Mouse (Mus musculus) heart, embryonic 10.5 days (tissue): Measurements from ENCODE around the gene Cbr1. TPM values are rescaled to one million over a fixed set of nuclear protein-coding genes. Genes with fewer than 3 reads are reported as not detected.
"Not testable (repeated sequence)": the region's sequence is repeated elsewhere in the genome, so short reads cannot be mapped to it uniquely, and the experiment has no call there.

Experiments used
- DNase-seq: peaks from one replicate; pipeline ENCODE4 v3.0.0-alpha.2; 2017; ENCODE audit warnings: low spot score
- H3K27ac ChIP-seq: fragments of 300-500 bp; sonication (generic); 2 replicates; pipeline ENCODE4 v1.5.1; 2016; ENCODE audit warnings: mild to moderate bottlenecking
- H3K27me3 ChIP-seq: fragments of 300-500 bp; sonication (generic); 2 replicates; pipeline ENCODE4 v1.6.1; 2016; ENCODE audit warnings: mild to moderate bottlenecking; ENCODE audit not compliant: poor library complexity, insufficient read depth, severe bottlenecking
- H3K36me3 ChIP-seq: fragments of 300-500 bp; sonication (generic); 2 replicates; pipeline ENCODE4 v1.6.1; 2016; ENCODE audit warnings: mild to moderate bottlenecking, moderate library complexity
- H3K4me1 ChIP-seq: fragments of 300-500 bp; sonication (generic); 2 replicates; pipeline ENCODE4 v1.6.1; 2016; ENCODE audit warnings: mild to moderate bottlenecking
- H3K4me3 ChIP-seq: fragments of 300-500 bp; sonication (generic); 2 replicates; pipeline ENCODE4 v1.5.1; 2016; ENCODE audit warnings: mild to moderate bottlenecking, moderate library complexity
- H3K9me3 ChIP-seq: fragments of 300-500 bp; sonication (generic); 2 replicates; pipeline ENCODE4 v1.6.1; 2016; ENCODE audit warnings: mild to moderate bottlenecking, moderate library complexity
- WGBS: fragments of 180-500 bp; shearing (Covaris S2); methylation state at CpG from one replicate; pipeline ENCODE4 v1.1.7; 2016; 5-methylcytosine and 5-hydroxymethylcytosine counted together
- polyA plus RNA-seq: library from polyadenylated mRNA; unstranded; fragments of >200 nt; fragmentation: Nextera tagmentation; extraction: Ambion mirVana; gene quantifications from 2 replicates; pipeline ENCODE4 v1.2.1, GENCODE M21; 2016

Gene Cbr1
- polyA plus RNA-seq, 1 experiment from 2014 or later = 71.7 TPM

DNA sequence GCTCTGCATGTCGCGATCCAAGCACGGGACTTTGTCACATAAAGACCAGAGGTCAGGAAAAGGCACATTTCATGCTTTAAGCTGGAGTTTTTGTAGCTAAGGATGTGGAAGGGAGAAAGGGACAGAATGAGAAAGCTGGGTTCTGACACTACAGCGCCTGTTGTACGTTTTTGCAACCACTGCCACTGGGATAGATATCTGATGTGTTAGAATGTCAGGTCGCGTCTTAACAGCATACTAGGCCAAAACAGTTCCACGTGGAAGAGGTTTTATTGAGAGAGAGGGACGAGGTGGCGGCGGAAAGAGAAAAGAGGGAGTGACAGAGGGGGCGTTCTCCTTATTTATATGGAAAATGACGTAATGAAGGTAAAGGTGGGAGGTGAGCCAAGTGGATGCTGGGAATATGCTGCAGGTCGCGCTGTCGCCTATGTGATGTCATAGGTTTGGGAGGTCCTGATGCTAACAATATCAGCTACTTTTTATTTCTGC is 1.1 kb upstream of the Cbr1 start:
- H3K27ac ChIP-seq = peak overlapping the region; percentile 95
- WGBS = 5% methylated on average over 16 of the region's 16 CpGs
- peaks cover 2% of the 10 kb centered on the region; the same call in 1 of the 2 replicates for H3K36me3 ChIP-seq
- no peaks in the 10 kb centered on the region for H3K9me3 ChIP-seq
- no peaks in the 10 kb centered on the region for H3K27me3 ChIP-seq
- peak overlapping the region; percentile 70 for H3K4me3 ChIP-seq
- H3K4me1 ChIP-seq = peaks cover 12% of the 10 kb centered on the region
- no peak for DNase-seq

- H3K4me1 ChIP-seq = peaks cover 12% of the 10 kb centered on the region
- 88% methylated on average over 7 of the region's 7 CpGs for WGBS
- no peak for DNase-seq
- peaks cover 9% of the 10 kb centered on the region; the same call in 1 of the 2 replicates for H3K36me3 ChIP-seq
- no peak overlapping the region for H3K27ac ChIP-seq
- no peaks in the 10 kb centered on the region for H3K27me3 ChIP-seq
- H3K4me3 ChIP-seq = no peak overlapping the region
- no peaks in the 10 kb centered on the region for H3K9me3 ChIP-seq
Measured at GRCm38 (mm10) chr16:93606146-93606545, 493 bp downstream of the Cbr1 start.

- H3K4me3 ChIP-seq = peak overlapping the region; percentile 78
- no peaks in the 10 kb centered on the region for H3K27me3 ChIP-seq
- WGBS = under 1% methylated on average over 32 of the region's 32 CpGs
- H3K27ac ChIP-seq = peak overlapping the region; percentile 90
- peak; percentile 93 for DNase-seq
- H3K9me3 ChIP-seq = no peaks in the 10 kb centered on the region
- H3K4me1 ChIP-seq = peaks cover 12% of the 10 kb centered on the region
- H3K36me3 ChIP-seq = peaks cover 11% of the 10 kb centered on the region; the same call in 1 of the 2 replicates
Measured at GRCm38 (mm10) chr16:93607669-93608101, 2.0 kb downstream of the Cbr1 start.

DNA sequence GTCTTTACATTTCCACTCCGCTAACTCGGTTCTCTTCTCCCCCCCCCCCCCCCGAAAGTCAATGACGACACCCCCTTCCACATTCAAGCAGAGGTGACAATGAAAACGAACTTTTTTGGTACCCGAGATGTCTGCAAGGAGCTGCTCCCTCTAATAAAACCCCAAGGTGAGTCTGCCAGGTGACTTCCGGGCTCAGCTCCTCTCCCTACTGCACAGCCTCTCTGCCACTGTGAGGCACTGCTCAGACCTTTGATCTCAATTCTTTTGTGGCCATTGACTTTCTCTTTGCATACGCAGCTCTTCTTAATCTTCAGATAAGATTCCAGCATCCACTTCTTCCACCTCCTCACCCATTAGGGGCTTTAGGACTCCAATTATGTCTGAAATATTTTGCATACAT is 3.1 kb downstream of the Cbr1 start:
- no peak for DNase-seq
- no peaks in the 10 kb centered on the region for H3K9me3 ChIP-seq
- no peaks in the 10 kb centered on the region for H3K27me3 ChIP-seq
- H3K4me3 ChIP-seq = peak overlapping the region; percentile 78; the same call in 1 of the 2 replicates
- peaks cover 12% of the 10 kb centered on the region for H3K4me1 ChIP-seq
- H3K36me3 ChIP-seq = peaks cover 11% of the 10 kb centered on the region; the same call in 1 of the 2 replicates
- WGBS = 77% methylated on average over 8 of the region's 8 CpGs
- no peak overlapping the region for H3K27ac ChIP-seq

- no peaks in the 10 kb centered on the region for H3K27me3 ChIP-seq
- DNase-seq = no peak
- no peak overlapping the region for H3K27ac ChIP-seq
- WGBS = 87% methylated on average over 4 of the region's 4 CpGs
- H3K4me3 ChIP-seq = no peak overlapping the region
- peaks cover 7% of the 10 kb centered on the region; the same call in 1 of the 2 replicates for H3K4me1 ChIP-seq
- H3K36me3 ChIP-seq = peaks cover 11% of the 10 kb centered on the region; the same call in 1 of the 2 replicates
- H3K9me3 ChIP-seq = no peaks in the 10 kb centered on the region
Measured at GRCm38 (mm10) chr16:93609796-93610195, 4.1 kb downstream of the Cbr1 start.

GRCm38 (mm10) chr16:93610961-93611360 is 5.3 kb downstream of the Cbr1 start:
- H3K4me1 ChIP-seq = peaks cover 7% of the 10 kb centered on the region; the same call in 1 of the 2 replicates
- H3K9me3 ChIP-seq = no peaks in the 10 kb centered on the region
- no peak overlapping the region for H3K27ac ChIP-seq
- no peaks in the 10 kb centered on the region for H3K27me3 ChIP-seq
- no peak for DNase-seq
- 92% methylated on average over 4 of the region's 4 CpGs for WGBS
- peaks cover 11% of the 10 kb centered on the region; the same call in 1 of the 2 replicates for H3K36me3 ChIP-seq
- no peak overlapping the region for H3K4me3 ChIP-seq

GRCm38 (mm10) chr16:93615118-93615870 is 9.6 kb downstream of the Cbr1 start:
- Histone ChIP-seq H3K4me3 (no peak overlapping the region), H3K27me3 (no peaks in the 10 kb centered on the region), H3K36me3 (0 out of 2 replicates have a peak, but pooled peaks cover 4% of the 10 kb centered on the region), H3K9me3 (no peaks in the 10 kb centered on the region), H3K27ac (no peak overlapping the region), H3K4me1 (no peaks in the 10 kb centered on the region)
- WGBS = 33% methylated on average over 5 of the region's 5 CpGs
- DNase-seq = peak; percentile 85

DNA sequence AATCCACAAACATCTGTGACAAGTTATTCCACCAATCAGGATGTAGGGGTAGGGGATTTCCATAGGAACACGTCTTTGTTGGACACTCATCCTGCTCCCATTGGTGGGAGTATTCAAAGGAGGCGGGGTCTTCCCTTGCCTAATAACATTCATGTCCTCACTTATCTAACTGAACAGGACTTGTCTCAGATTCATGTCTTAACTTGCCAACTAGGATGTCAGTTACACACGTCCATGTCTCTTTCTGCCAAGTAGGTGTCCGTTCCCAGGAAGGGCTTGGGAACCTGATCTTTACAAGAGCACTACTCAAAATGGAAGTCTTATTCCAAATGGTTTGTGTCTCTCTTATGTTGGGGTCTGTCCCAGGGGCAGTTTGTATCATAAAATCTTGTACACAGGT is 18.1 kb downstream of the Cbr1 start:
- not testable (repeated sequence) for H3K4me1 ChIP-seq, H3K27ac ChIP-seq, H3K4me3 ChIP-seq, DNase-seq, H3K9me3 ChIP-seq, H3K36me3 ChIP-seq, H3K27me3 ChIP-seq
- 77% methylated on average over 4 of the region's 4 CpGs for WGBS

GRCm38 (mm10) chr16:93624671-93625070 is 19.0 kb downstream of the Cbr1 start:
- Histone ChIP-seq H3K36me3 (no peaks in the 10 kb centered on the region), H3K27ac (no peak overlapping the region), H3K9me3 (no peaks in the 10 kb centered on the region), H3K27me3 (peaks cover 10% of the 10 kb centered on the region), H3K4me3 (no peak overlapping the region), H3K4me1 (no peaks in the 10 kb centered on the region)
- peak; percentile 61 for DNase-seq
- WGBS = 72% methylated on average over 4 of the region's 4 CpGs

- no peaks in the 10 kb centered on the region for H3K4me1 ChIP-seq
- DNase-seq = peak; percentile 64
- WGBS = 8% methylated on average over 1 of the region's 1 CpGs
- H3K4me3 ChIP-seq = no peak overlapping the region
- no peaks in the 10 kb centered on the region for H3K36me3 ChIP-seq
- no peaks in the 10 kb centered on the region for H3K9me3 ChIP-seq
- peaks cover 10% of the 10 kb centered on the region for H3K27me3 ChIP-seq
- no peak overlapping the region for H3K27ac ChIP-seq
Measured at GRCm38 (mm10) chr16:93626745-93627144, 21.1 kb downstream of the Cbr1 start.

- DNase-seq = peak; percentile 73
- 79% methylated on average over 23 of the region's 23 CpGs for WGBS
- H3K4me1 ChIP-seq = no peaks in the 10 kb centered on the region
- no peak within 1 kb of the TSS for H3K27ac ChIP-seq
- no peak within 1 kb of the TSS for H3K4me3 ChIP-seq
- peaks cover 10% of the 10 kb centered on the region for H3K27me3 ChIP-seq
- H3K9me3 ChIP-seq = no peaks in the 10 kb centered on the region
- H3K36me3 ChIP-seq = no peaks in the 10 kb centered on the region
Measured at GRCm38 (mm10) chr16:93627761-93628400, 22.2 kb downstream of the Cbr1 start, which contains the start of gene Gm5678. TSS of gene Gm5678 (plus strand) at chr16:93628097.

- no peaks in the 10 kb centered on the region for H3K4me1 ChIP-seq
- no peak overlapping the region for H3K27ac ChIP-seq
- H3K9me3 ChIP-seq = no peaks in the 10 kb centered on the region
- 0 out of 2 replicates have a peak, but pooled peaks cover 5% of the 10 kb centered on the region for H3K27me3 ChIP-seq
- H3K36me3 ChIP-seq = no peaks in the 10 kb centered on the region
- no peak for DNase-seq
- no peak overlapping the region for H3K4me3 ChIP-seq
- WGBS = 62% methylated on average over 4 of the region's 4 CpGs
Measured at GRCm38 (mm10) chr16:93644006-93644405, 38.4 kb downstream of the Cbr1 start.
